Mouse (Mus musculus) ES-Bruce4 (cell line): ENCODE results near the gene Mbnl3. TPM values are rescaled to one million over a fixed set of nuclear protein-coding genes. Genes with fewer than 3 reads are reported as not detected.

Source experiments
- H3K27ac ChIP-seq: 2 replicates; pipeline ENCODE4 v1.5.1; 2012; ENCODE audit warnings: low read length, inconsistent platforms; ENCODE audit not compliant: insufficient read depth
- H3K27me3 ChIP-seq: 2 replicates; pipeline ENCODE4 v1.6.1; 2012; ENCODE audit warnings: mild to moderate bottlenecking, low read length, inconsistent platforms; ENCODE audit not compliant: control insufficient read depth, poor library complexity, insufficient read depth, severe bottlenecking
- H3K36me3 ChIP-seq: 2 replicates; pipeline ENCODE4 v1.6.1; 2012; ENCODE audit warnings: inconsistent platforms, mild to moderate bottlenecking, low read length, moderate library complexity; ENCODE audit not compliant: control insufficient read depth, poor library complexity, insufficient read depth, severe bottlenecking
- H3K4me1 ChIP-seq: one replicate; pipeline ENCODE4 v1.8.1; 2011; ENCODE audit warnings: low read length; ENCODE audit not compliant: control insufficient read depth, insufficient read depth
- H3K4me3 ChIP-seq: 2 replicates; pipeline ENCODE4 v1.5.1; 2011; ENCODE audit warnings: low read depth, mild to moderate bottlenecking, low read length
- H3K9ac ChIP-seq: 2 replicates; pipeline ENCODE4 v1.6.1; 2012; ENCODE audit warnings: low read depth, mild to moderate bottlenecking, inconsistent platforms; ENCODE audit not compliant: poor library complexity, severe bottlenecking
- H3K9me3 ChIP-seq: replicated peaks from 2 replicates; pipeline ENCODE4 v1.6.1; 2012; ENCODE audit warnings: mild to moderate bottlenecking, low read length, inconsistent platforms; ENCODE audit not compliant: control insufficient read depth, poor library complexity, insufficient read depth, severe bottlenecking
- CTCF ChIP-seq: IDR thresholded peaks from one replicate; pipeline ENCODE4 v1.8.1; 2011; ENCODE audit warnings: low read depth, low read length
- EP300 ChIP-seq: IDR thresholded peaks from 2 replicates; pipeline ENCODE4 v1.6.1; 2011; ENCODE audit warnings: low read depth, low read length; ENCODE audit not compliant: insufficient read depth
- POLR2A ChIP-seq: IDR thresholded peaks from one replicate; pipeline ENCODE4 v1.8.1; 2011; ENCODE audit warnings: low read length; ENCODE audit not compliant: insufficient read depth
- polyA plus RNA-seq: library from polyadenylated mRNA; stranded (reverse); fragments of >200 nt; gene quantifications from 2 replicates; pipeline ENCODE4 v1.2.4, GENCODE M21; 2011; ENCODE audit warnings: low read depth; ENCODE audit not compliant: missing spikeins, insufficient read depth, insufficient read length

The Mbnl3 gene
- polyA plus RNA-seq, 1 experiment = 28.5 TPM

DNA sequence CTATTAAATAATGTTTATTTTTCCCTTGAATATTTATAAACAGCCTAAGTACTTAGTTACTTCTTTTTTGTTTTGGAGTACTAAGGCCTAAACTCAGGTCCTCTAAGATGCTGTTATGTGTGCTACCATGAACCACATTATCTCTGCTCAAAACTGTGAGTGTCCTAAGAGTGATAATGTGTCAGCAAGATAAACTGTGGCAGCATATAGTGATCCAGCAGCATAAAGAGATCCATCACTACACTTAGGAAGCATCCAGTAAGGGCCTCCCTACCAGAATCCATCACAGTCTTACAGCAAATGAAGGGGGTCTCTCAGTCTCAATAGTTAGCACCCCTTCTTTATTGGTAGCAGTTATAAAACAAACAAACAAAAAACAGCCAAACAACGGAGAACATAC, 35.9 kb downstream of the Mbnl3 start:
- Histone ChIP-seq H3K4me3 (no peak overlapping the region), H3K9me3 (no peaks in the 10 kb centered on the region), H3K4me1 (no peaks in the 10 kb centered on the region), H3K9ac (no peak overlapping the region), H3K36me3 (no peaks in the 10 kb centered on the region), H3K27ac (no peak overlapping the region), H3K27me3 (no peaks in the 10 kb centered on the region)
- no peak for TF ChIP-seq CTCF
- TF ChIP-seq EP300 = no peak
- TF ChIP-seq POLR2A = no peak

- no peak overlapping the region for H3K9ac ChIP-seq
- H3K9me3 ChIP-seq = no peaks in the 10 kb centered on the region
- TF ChIP-seq POLR2A (no peak), EP300 (no peak), CTCF (no peak)
- H3K27me3 ChIP-seq = no peaks in the 10 kb centered on the region
- no peaks in the 10 kb centered on the region for H3K4me1 ChIP-seq
- H3K27ac ChIP-seq = no peak overlapping the region
- H3K4me3 ChIP-seq = no peak overlapping the region
- H3K36me3 ChIP-seq = no peaks in the 10 kb centered on the region
Measured at GRCm38 (mm10) chrX:51169476-51170045, 36.8 kb downstream of the Mbnl3 start.

- H3K4me1 ChIP-seq = no peaks in the 10 kb centered on the region
- no peaks in the 10 kb centered on the region for H3K36me3 ChIP-seq
- no peak for TF ChIP-seq CTCF
- H3K27ac ChIP-seq = no peak overlapping the region
- no peak overlapping the region for H3K4me3 ChIP-seq
- no peak overlapping the region for H3K9ac ChIP-seq
- H3K27me3 ChIP-seq = no peaks in the 10 kb centered on the region
- no peaks in the 10 kb centered on the region for H3K9me3 ChIP-seq
Measured at GRCm38 (mm10) chrX:51167976-51168375, 38.4 kb downstream of the Mbnl3 start.

DNA sequence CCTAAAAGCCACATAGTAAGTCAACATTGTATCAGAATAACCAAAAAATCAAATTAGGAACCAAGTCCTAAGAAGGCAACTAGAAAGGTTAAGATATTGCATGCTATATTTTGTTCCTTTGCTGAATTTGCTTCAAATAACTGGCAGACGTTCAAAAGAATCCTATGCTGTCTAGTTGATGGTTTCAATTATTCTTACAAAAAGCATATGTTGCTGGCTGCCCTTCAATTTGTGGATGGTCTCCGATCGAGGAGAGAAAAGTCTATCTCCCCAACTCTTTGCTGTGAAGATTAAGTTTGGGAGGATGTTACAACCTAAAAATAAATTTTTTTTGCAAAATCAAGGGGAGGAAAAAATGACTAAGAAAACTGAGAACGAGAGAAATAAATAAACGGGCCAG, 41.6 kb downstream of the Mbnl3 start:
- Histone ChIP-seq H3K9me3 (no peaks in the 10 kb centered on the region), H3K9ac (no peak overlapping the region), H3K4me3 (no peak overlapping the region), H3K27ac (no peak overlapping the region), H3K27me3 (no peaks in the 10 kb centered on the region), H3K4me1 (no peaks in the 10 kb centered on the region), H3K36me3 (no peaks in the 10 kb centered on the region)
- TF ChIP-seq CTCF (no peak), POLR2A (no peak), EP300 (no peak)

DNA sequence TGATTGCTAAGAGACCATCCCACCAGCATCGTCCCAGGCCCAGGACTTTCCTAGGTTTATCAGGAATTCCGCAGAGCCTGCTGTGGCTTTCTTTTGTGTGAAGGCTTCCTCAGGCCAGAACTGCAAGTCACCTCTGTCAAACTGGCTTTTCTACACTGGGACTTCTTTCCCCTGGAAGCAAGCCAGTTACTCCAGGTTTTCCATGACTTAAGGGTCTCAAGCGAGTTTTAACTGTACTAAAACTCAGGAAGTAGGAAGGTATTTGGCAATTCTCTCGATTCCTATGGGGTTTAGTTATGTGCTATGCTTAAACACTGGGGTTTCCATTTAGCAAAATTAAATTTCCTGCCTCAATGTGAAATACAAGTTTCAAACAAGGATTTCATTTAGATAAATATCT, 57.9 kb downstream of the Mbnl3 start:
- no peaks in the 10 kb centered on the region for H3K27me3 ChIP-seq
- no peak overlapping the region for H3K27ac ChIP-seq
- H3K9ac ChIP-seq = no peak overlapping the region
- H3K4me1 ChIP-seq = no peaks in the 10 kb centered on the region
- H3K36me3 ChIP-seq = no peaks in the 10 kb centered on the region
- no peak overlapping the region for H3K4me3 ChIP-seq
- TF ChIP-seq CTCF = no peak
- TF ChIP-seq EP300 = no peak
- TF ChIP-seq POLR2A = no peak
- H3K9me3 ChIP-seq = no peaks in the 10 kb centered on the region

DNA sequence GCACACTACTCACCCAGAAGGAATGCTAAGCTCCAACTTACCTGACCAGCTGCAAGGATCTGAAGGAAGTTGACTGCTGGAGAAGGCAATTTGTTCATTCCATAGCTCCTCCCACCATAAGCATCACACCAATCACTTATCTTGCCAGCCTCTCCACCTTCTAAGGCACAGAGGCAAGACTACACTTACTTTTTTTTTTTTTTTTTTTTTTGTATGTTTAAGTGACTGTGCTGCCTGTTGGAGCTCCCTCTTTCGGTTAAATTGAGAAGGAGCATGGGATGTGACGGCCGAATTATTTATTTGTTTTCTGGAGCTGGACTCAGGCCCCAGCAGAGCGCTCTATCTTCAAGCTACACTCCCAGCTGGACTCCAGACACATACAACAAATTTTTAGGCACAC, 60.0 kb downstream of the Mbnl3 start:
- no peaks in the 10 kb centered on the region for H3K36me3 ChIP-seq
- H3K9ac ChIP-seq = no peak overlapping the region
- H3K27ac ChIP-seq = no peak overlapping the region
- no peaks in the 10 kb centered on the region for H3K4me1 ChIP-seq
- no peak overlapping the region for H3K4me3 ChIP-seq
- H3K27me3 ChIP-seq = no peaks in the 10 kb centered on the region
- H3K9me3 ChIP-seq = no peaks in the 10 kb centered on the region
- TF ChIP-seq EP300 = no peak
- no peak for TF ChIP-seq CTCF
- no peak for TF ChIP-seq POLR2A
